Mouse (Mus musculus): ENCODE measurements around the gene Ush1c. TPM values are rescaled to one million over a fixed set of nuclear protein-coding genes. Genes with fewer than 3 reads are reported as not detected.

Gene Ush1c
- polyA plus RNA-seq, 1 experiment from 2014 or later: 2.7 TPM

- ATAC-seq (ENCODE audit: low FRiP score, low read depth): 0 out of 2 replicates have a peak, but pooled peaks have one; percentile 17
- no peak overlapping the region for H3K4me3 ChIP-seq
- no peaks in the 10 kb centered on the region for H3K4me1 ChIP-seq
- H3K9ac ChIP-seq: no peak overlapping the region
- H3K9me3 ChIP-seq: no peaks in the 10 kb centered on the region
- no peaks in the 10 kb centered on the region for H3K27me3 ChIP-seq (replicated peaks)
- no peaks in the 10 kb centered on the region for H3K36me3 ChIP-seq
- H3K27ac ChIP-seq: no peak overlapping the region
- WGBS: 10% methylated on average over 3 of the region's 3 CpGs
- no peak overlapping the region for H3K4me2 ChIP-seq (replicated peaks)
These were observed 76.7 kb downstream of the Ush1c start for GRCm38 (mm10) chr7:46161615-46162014.

DNA sequence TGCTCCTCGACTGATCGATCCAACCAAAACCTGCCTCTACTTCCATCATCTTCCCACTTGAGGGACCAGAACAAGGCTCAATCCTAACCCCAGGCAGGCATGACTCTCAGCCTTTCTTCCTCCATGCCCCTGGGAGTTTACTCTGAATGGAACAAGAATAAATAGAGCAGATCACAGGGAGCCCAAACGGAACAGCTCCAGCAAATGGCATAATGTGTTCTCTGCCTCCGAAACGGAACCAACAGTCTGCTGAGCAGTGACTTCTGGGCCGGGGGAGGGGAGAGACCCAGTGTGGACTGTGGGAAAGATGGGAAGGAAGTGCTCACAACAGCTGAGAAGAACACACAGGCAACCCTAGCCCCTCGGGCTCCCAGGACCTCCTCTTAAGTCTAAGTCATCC lies 80.6 kb downstream of the Ush1c start:
- Histone ChIP-seq H3K9ac (no peak overlapping the region), H3K27ac (no peak overlapping the region), H3K4me3 (no peak overlapping the region), H3K9me3 (no peaks in the 10 kb centered on the region), H3K36me3 (no peaks in the 10 kb centered on the region), H3K4me1 (peaks cover 16% of the 10 kb centered on the region), H3K27me3 (replicated peaks) (no peaks in the 10 kb centered on the region), H3K4me2 (replicated peaks) (no peak overlapping the region)
- ATAC-seq (ENCODE audit: low FRiP score, low read depth): no peak
- 72% methylated on average over 7 of the region's 7 CpGs for whole genome bisulfite sequencing

DNA sequence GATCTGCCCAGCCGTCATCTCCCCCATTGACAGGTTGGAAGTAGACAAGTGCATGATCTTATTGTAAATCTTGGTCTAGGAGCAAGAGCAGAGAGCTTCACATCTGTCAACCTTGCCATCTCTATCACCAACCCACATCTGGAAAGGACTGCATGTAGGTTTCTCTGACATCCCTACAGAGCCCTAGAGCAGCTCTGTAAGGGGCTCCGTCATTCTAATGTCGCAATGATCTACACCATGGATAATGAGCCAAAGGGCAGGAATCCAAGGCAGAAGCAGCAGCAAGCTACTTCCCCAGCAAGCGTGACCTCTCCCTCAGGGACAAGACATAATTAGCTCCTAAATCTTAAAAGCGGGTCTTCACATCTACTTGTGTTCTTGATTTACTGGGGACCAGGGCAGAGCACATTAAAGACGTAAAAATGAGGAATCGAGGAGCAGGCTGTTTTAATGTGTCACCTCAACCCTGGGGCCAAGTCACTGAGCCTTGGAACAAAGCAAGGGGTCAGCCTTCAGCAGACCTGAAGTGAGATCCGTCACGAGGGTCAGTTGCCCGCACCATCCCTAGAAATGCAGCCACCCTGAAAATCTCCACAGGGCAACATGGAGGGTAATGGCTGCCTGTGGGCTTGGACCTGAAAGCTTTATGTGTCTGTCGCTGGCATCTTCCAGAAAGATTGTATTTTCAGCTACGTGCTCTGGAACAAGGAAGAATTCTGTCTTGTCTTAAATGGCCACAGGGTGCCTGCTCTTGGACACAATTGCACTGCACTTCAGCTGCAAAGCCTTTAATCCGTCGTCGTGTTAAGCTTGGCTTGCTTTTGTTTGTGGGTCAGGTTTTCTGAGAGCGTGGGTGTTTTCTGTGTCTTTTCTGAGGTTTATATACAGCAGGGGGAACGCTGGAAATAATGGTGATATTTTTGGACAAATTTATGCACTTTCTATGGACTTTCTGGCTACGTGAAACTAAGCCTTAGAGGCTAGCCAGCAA lies 83.5 kb downstream of the Ush1c start:
- Histone ChIP-seq H3K4me2 (replicated peaks) (no peak overlapping the region), H3K27me3 (replicated peaks) (0 out of 2 replicates have a peak, but pooled peaks cover 3% of the 10 kb centered on the region), H3K4me3 (no peak overlapping the region), H3K27ac (no peak overlapping the region), H3K4me1 (peaks cover 18% of the 10 kb centered on the region), H3K9ac (no peak overlapping the region), H3K36me3 (no peaks in the 10 kb centered on the region), H3K9me3 (no peaks in the 10 kb centered on the region)
- peak; percentile 50; the same call in 1 of the 2 replicates for ATAC-seq (ENCODE audit: low FRiP score, low read depth)
- 26% methylated on average over 18 of the region's 18 CpGs for WGBS

GRCm38 (mm10) chr7:46152819-46153351 lies 85.4 kb downstream of the Ush1c start:
- 0 out of 2 replicates have a peak, but pooled peaks cover 3% of the 10 kb centered on the region for H3K27me3 ChIP-seq (replicated peaks)
- no peaks in the 10 kb centered on the region for H3K9me3 ChIP-seq
- no peak overlapping the region for H3K9ac ChIP-seq
- H3K4me2 ChIP-seq (replicated peaks): no peak overlapping the region
- H3K4me3 ChIP-seq: no peak overlapping the region
- H3K36me3 ChIP-seq: no peaks in the 10 kb centered on the region
- 53% methylated on average over 9 of the region's 9 CpGs for WGBS
- H3K27ac ChIP-seq: no peak overlapping the region
- peaks cover 18% of the 10 kb centered on the region for H3K4me1 ChIP-seq
- no peak for ATAC-seq (ENCODE audit: low FRiP score, low read depth)

DNA sequence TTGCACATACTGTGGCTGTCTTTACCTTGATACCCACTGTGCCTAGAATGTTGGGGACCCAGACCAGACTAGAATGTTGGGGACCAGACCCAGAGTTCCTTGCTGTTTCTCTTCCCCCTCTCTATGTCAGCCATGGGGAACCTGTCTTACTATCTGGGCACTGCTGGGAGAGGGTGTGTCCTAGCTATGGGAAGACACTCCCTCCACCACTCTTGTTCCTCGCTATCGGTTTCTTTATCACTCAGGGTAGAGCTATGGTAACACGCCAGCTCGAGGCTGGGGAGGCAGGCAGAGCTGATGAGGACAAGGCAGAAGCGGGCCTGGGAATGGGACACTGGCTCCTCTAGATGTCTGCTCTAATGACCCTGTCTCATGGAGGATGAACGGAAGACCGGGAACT lies 90.9 kb downstream of the Ush1c start:
- H3K4me2 ChIP-seq (replicated peaks): no peak overlapping the region
- no peak overlapping the region for H3K9ac ChIP-seq
- peaks cover 6% of the 10 kb centered on the region; the same call in 1 of the 2 replicates for H3K4me1 ChIP-seq
- WGBS: 89% methylated on average over 7 of the region's 7 CpGs
- H3K27ac ChIP-seq: no peak overlapping the region
- no peak overlapping the region for H3K4me3 ChIP-seq
- H3K27me3 ChIP-seq (replicated peaks): 0 out of 2 replicates have a peak, but pooled peaks cover 3% of the 10 kb centered on the region
- H3K9me3 ChIP-seq: no peaks in the 10 kb centered on the region
- no peak for ATAC-seq (ENCODE audit: low FRiP score, low read depth)
- no peaks in the 10 kb centered on the region for H3K36me3 ChIP-seq

GRCm38 (mm10) chr7:46146675-46147308 lies 91.5 kb downstream of the Ush1c start:
- Histone ChIP-seq H3K4me3 (no peak overlapping the region), H3K27ac (no peak overlapping the region), H3K27me3 (replicated peaks) (0 out of 2 replicates have a peak, but pooled peaks cover 3% of the 10 kb centered on the region), H3K36me3 (no peaks in the 10 kb centered on the region), H3K4me1 (peaks cover 6% of the 10 kb centered on the region; the same call in 1 of the 2 replicates), H3K4me2 (replicated peaks) (no peak overlapping the region), H3K9ac (no peak overlapping the region), H3K9me3 (no peaks in the 10 kb centered on the region)
- no peak for ATAC-seq (ENCODE audit: low FRiP score, low read depth)
- WGBS: 78% methylated on average over 7 of the region's 7 CpGs

Other genes with a start within 250 kb of the Ush1c start
- gene Abcc6, start 208.2 kb downstream of the Ush1c start, polyA plus RNA-seq (2016; fragmentation: Nextera tagmentation; extraction: Ambion mirVana): 0.22 and 0.71 TPM in 2 replicates
- gene Nomo1, start 204.8 kb downstream of the Ush1c start, polyA plus RNA-seq (2016; fragmentation: Nextera tagmentation; extraction: Ambion mirVana): 33.3 and 36.4 TPM in 2 replicates
- gene Kcnj11, start 137.7 kb downstream of the Ush1c start, polyA plus RNA-seq (2016; fragmentation: Nextera tagmentation; extraction: Ambion mirVana): 0.64 and 0.79 TPM in 2 replicates
- gene Abcc8, start 58.5 kb downstream of the Ush1c start, polyA plus RNA-seq (2016; fragmentation: Nextera tagmentation; extraction: Ambion mirVana): 6.0 and 7.6 TPM in 2 replicates
- 0.11 and 0.14 TPM in 2 replicates for gene Otog, start 2.5 kb upstream of the Ush1c start, polyA plus RNA-seq (2016; fragmentation: Nextera tagmentation; extraction: Ambion mirVana)
- gene Myod1, start 138.0 kb upstream of the Ush1c start, polyA plus RNA-seq (2016; fragmentation: Nextera tagmentation; extraction: Ambion mirVana): 10.8 and 13.5 TPM in 2 replicates
- 7.3 and 9.7 TPM in 2 replicates for gene Kcnc1, start 158.0 kb upstream of the Ush1c start, polyA plus RNA-seq (2016; fragmentation: Nextera tagmentation; extraction: Ambion mirVana)